Mouse (Mus musculus) heart, adult 2 months (tissue): Measurements from ENCODE around the gene Hcar1. TPM values are rescaled to one million over a fixed set of nuclear protein-coding genes. Genes with fewer than 3 reads are reported as not detected.

Experiments
- DNase-seq, 2 experiments: peaks; one replicate each; pipeline ENCODE4 v3.0.0; 2021
- H3K27ac ChIP-seq: fragments of 200-600 bp; 2 replicates; pipeline ENCODE4 v1.8.1; 2022
- H3K27me3 ChIP-seq: fragments of 200-500 bp; 2 replicates; pipeline ENCODE4 v1.6.1; 2012; ENCODE audit warnings: mild to moderate bottlenecking, low read length, inconsistent platforms, mixed read lengths; ENCODE audit not compliant: control insufficient read depth, insufficient read depth
- H3K36me3 ChIP-seq: fragments of 200-500 bp; 2 replicates; pipeline ENCODE4 v1.6.1; 2012; ENCODE audit warnings: low read length, inconsistent platforms; ENCODE audit not compliant: control insufficient read depth, insufficient read depth
- H3K4me1 ChIP-seq: fragments of 200-500 bp; 2 replicates; pipeline ENCODE4 v1.6.1; 2011; ENCODE audit warnings: low read length; ENCODE audit not compliant: control insufficient read depth, insufficient read depth
- H3K4me3 ChIP-seq: fragments of 200-600 bp; 2 replicates; pipeline ENCODE4 v1.8.1; 2022
- H3K79me2 ChIP-seq: fragments of 200-500 bp; replicated peaks from 2 replicates; pipeline ENCODE4 v1.6.1; 2012; ENCODE audit warnings: mild to moderate bottlenecking, inconsistent platforms, low read length, moderate library complexity, mixed read lengths; ENCODE audit not compliant: control insufficient read depth, insufficient read depth
- H3K9ac ChIP-seq: fragments of 200-500 bp; 2 replicates; pipeline ENCODE4 v1.6.1; 2012; ENCODE audit warnings: low read depth, mild to moderate bottlenecking, control low read depth, inconsistent platforms, low read length, mixed read lengths
- CTCF ChIP-seq: fragments of 200-600 bp; IDR thresholded peaks from 2 replicates; pipeline ENCODE4 v1.8.1; 2022; ENCODE audit warnings: antibody characterized with exemption, mild to moderate bottlenecking, moderate library complexity
- EP300 ChIP-seq: fragments of 200-500 bp; IDR thresholded peaks from 2 replicates; pipeline ENCODE4 v1.6.1; 2011; ENCODE audit warnings: low read depth, low read length, control low read depth; ENCODE audit not compliant: insufficient read depth
- POLR2A ChIP-seq: fragments of 200-500 bp; IDR thresholded peaks from 2 replicates; pipeline ENCODE4 v1.6.1; 2011; ENCODE audit warnings: mild to moderate bottlenecking, low read depth, low read length, control low read depth; ENCODE audit not compliant: insufficient read depth
- WGBS: fragments of 180-500 bp; shearing (Covaris S2); methylation state at CpG from one replicate; pipeline ENCODE4 v1.1.7; 2018; 5-methylcytosine and 5-hydroxymethylcytosine counted together
- intact Hi-C: fragments of 180-260 bp; cut with DNase I; formaldehyde crosslinking; loops from one replicate; pipeline ENCODE4 v1.15.1; 2025
- polyA plus RNA-seq: library from polyadenylated mRNA; depleted of rRNA; stranded (reverse); fragments of >200 nt; gene quantifications from 2 replicates; pipeline ENCODE4 v1.2.3, GENCODE M21; 2012
- total RNA-seq, 2 experiments: library from RNA; stranded (reverse); gene quantifications; 2 replicates each; pipeline ENCODE4 v1.2.3; 2021

The Hcar1 gene
- total and polyA plus RNA-seq, 3 experiments, result 0.55 to 3.0 (median 0.57) TPM

GRCm38 (mm10) chr5:123843816-123844215, 36.0 kb downstream of the Hcar1 start:
- Histone ChIP-seq H3K27me3 (no peaks in the 10 kb centered on the region), H3K79me2 (no peaks in the 10 kb centered on the region), H3K9ac (no peak overlapping the region), H3K36me3 (no peaks in the 10 kb centered on the region), H3K4me1 (no peaks in the 10 kb centered on the region), H3K4me3 (no peak overlapping the region), H3K27ac (no peak overlapping the region)
- TF ChIP-seq EP300 (no peak), POLR2A (no peak), CTCF (no peak)
- intact Hi-C loops, result no loop called here
- no peak for DNase-seq
- WGBS, result 39% methylated on average over 4 of the region's 4 CpGs

DNA sequence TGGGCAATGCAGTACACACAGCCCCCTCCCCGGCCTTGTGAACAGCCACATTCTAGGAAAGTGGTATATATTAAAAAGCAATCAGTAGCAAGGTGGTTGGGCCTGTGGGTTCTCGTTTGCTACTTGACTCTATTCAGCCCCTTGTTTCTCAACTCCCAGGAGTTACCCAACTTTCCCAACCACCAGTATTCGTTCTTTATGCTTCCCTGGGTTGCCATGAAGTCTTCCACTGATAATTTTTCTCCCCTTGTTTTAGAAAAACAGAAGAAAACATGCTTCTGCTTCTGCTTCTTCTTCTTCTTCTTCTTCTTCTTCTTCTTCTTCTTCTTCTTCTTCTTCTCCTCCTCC, 36.9 kb downstream of the Hcar1 start:
- Histone ChIP-seq H3K4me1 (no peaks in the 10 kb centered on the region), H3K79me2 (no peaks in the 10 kb centered on the region), H3K4me3 (no peak overlapping the region), H3K9ac (no peak overlapping the region), H3K36me3 (no peaks in the 10 kb centered on the region), H3K27me3 (no peaks in the 10 kb centered on the region), H3K27ac (no peak overlapping the region)
- no peak for TF ChIP-seq EP300
- no peak for TF ChIP-seq POLR2A
- no peak for TF ChIP-seq CTCF
- no peak for DNase-seq
- WGBS, result 80% methylated on average over 3 of the region's 3 CpGs
- intact Hi-C loops, result no loop called here

DNA sequence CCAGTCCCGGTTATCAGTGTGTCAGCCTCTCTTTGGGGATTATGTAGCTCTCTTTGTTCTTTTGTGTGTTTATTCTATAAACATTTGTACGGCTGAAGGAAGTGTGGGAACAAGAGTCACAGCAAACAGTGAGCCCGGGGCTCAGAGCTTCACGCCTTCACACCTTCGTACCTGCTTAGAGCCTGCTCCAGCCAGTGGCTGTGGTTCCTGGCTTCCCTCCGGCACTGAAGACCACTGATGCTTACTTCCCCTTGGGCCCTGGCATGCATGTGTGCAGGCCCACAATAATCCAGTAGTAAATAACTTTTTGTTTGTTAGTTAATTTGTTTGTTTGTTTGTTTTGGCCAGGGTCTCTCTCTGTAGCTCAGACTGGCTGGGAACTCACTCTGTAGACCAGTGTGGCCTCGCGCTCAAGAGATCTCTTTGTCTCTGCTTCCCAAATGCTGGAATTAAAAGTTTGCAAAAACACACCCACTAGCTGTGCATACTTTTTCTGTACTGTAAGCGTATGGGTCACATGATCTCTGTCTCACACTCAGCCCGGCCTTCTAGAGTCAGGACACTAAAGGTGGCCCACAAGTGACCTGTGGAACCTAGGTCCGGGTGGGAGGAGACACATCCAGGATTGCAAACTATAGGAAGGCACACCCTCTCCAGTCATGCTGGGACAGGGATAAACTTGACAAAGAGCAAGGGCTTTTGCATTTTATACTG, 37.4 kb downstream of the Hcar1 start:
- Histone ChIP-seq H3K4me1 (no peaks in the 10 kb centered on the region), H3K4me3 (no peak overlapping the region), H3K36me3 (no peaks in the 10 kb centered on the region), H3K27ac (no peak overlapping the region), H3K9ac (no peak overlapping the region), H3K79me2 (no peaks in the 10 kb centered on the region), H3K27me3 (no peaks in the 10 kb centered on the region)
- TF ChIP-seq EP300 (no peak), POLR2A (no peak), CTCF (no peak)
- intact Hi-C loops, result no loop called here
- DNase-seq, result no peak
- 60% methylated on average over 11 of the region's 11 CpGs for WGBS

GRCm38 (mm10) chr5:123837371-123837770, 42.4 kb downstream of the Hcar1 start:
- Histone ChIP-seq H3K9ac (no peak overlapping the region), H3K4me3 (no peak overlapping the region), H3K4me1 (no peaks in the 10 kb centered on the region), H3K27me3 (no peaks in the 10 kb centered on the region), H3K27ac (no peak overlapping the region), H3K79me2 (no peaks in the 10 kb centered on the region), H3K36me3 (no peaks in the 10 kb centered on the region)
- 41% methylated on average over 4 of the region's 4 CpGs for WGBS
- no peak for DNase-seq
- intact Hi-C loops, result no loop called here
- TF ChIP-seq CTCF, result no peak
- TF ChIP-seq POLR2A, result no peak
- no peak for TF ChIP-seq EP300

DNA sequence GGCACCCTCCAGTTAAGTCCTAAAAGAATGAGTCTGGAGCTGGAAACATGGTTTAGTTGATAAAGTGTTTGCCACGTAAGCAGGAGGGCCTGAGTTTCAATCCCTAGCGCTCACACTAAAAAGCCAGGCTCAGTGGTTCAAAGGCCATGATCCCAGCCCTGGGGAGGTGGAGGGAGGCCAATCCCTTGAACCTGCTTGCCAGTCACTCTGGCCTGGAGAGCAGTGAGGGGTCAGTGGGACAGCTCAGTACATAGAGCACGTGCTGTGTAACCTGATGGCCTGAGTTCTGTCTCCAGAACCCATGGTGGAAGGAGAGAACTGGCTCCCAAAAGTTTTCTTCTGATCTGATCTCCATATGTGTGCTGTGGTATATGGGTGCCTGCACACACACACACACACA, 45.0 kb downstream of the Hcar1 start:
- intact Hi-C loops, result no loop called here
- TF ChIP-seq CTCF (no peak), EP300 (no peak)

DNA sequence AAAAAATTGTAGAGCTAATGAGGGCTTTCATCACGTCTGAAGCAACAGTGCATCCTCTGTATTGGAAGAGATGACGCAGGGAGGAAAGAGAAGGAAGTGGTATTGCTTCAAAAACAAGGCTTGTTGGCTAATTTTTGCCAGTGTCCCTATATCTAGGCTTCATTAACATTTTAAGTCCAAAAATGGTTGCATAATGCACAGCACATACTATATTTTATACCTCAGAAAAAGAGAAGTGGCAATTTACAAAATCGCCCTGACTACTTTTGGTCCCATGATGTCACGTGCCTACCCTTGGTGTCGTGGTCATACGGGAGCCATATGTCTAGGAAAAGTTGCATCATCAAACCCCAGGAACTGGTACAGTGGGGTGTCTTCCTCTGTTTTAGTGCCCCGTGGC, 47.5 kb downstream of the Hcar1 start:
- Histone ChIP-seq H3K27ac (no peak overlapping the region), H3K36me3 (no peaks in the 10 kb centered on the region), H3K4me1 (no peaks in the 10 kb centered on the region), H3K4me3 (no peak overlapping the region), H3K79me2 (no peaks in the 10 kb centered on the region), H3K9ac (no peak overlapping the region), H3K27me3 (no peaks in the 10 kb centered on the region)
- no peak for DNase-seq
- WGBS, result 82% methylated on average over 7 of the region's 7 CpGs
- intact Hi-C loops, result no loop called here
- no peak for TF ChIP-seq CTCF
- TF ChIP-seq EP300, result no peak
- TF ChIP-seq POLR2A, result no peak

More for the DNA sequence above, 45.0 kb downstream of the Hcar1 start:
- WGBS, result 89% methylated on average over 3 of the region's 3 CpGs
- Histone ChIP-seq H3K79me2 (no peaks in the 10 kb centered on the region), H3K4me1 (no peaks in the 10 kb centered on the region), H3K27me3 (no peaks in the 10 kb centered on the region), H3K4me3 (no peak overlapping the region), H3K36me3 (no peaks in the 10 kb centered on the region), H3K27ac (no peak overlapping the region), H3K9ac (no peak overlapping the region)
- DNase-seq, result no peak
